Mouse (Mus musculus) liver, postnatal 0 days (tissue): Measurements from ENCODE around the gene Slc26a10.

ENCODE experiments used
- CTCF ChIP-seq: sonication (generic); IDR thresholded peaks from 2 replicates; pipeline ENCODE4 v1.5.1; 2016; ENCODE audit warnings: antibody characterized with exemption, low read depth
- EP300 ChIP-seq: IDR thresholded peaks from 2 replicates; pipeline ENCODE4 v1.6.1; 2016; ENCODE audit warnings: antibody characterized with exemption, low read depth, mild to moderate bottlenecking

- no peak for TF ChIP-seq CTCF
- TF ChIP-seq EP300, result no peak
These were observed 15.9 kb upstream of the Slc26a10 start for GRCm38 (mm10) chr10:127196392-127196791.
